Mouse (Mus musculus): ENCODE results near the gene Intu. TPM values are rescaled to one million over a fixed set of nuclear protein-coding genes. Genes with fewer than 3 reads are reported as not detected.

Intu gene
- total RNA-seq, 1 experiment, result 5.2 TPM

DNA sequence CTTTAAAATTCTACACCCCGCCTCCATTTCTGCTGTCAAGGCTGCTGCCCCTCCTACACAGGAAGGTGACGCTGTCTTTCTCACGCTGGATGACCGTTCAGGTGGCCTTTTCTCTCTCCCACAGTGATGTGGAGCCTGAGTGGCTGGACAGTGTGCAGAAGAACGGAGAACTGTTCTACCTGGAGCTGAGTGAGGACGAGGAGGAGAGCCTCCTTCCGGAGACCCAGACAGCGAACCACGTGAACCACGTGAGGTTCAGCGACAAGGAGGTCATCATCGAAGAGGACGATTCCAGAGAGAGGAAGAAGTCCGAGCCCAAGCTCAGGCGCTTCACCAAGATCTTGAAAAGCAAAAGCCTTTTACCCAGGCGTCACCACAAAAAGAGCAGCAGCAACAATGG, 122.5 kb downstream of the Intu start:
- Histone ChIP-seq H3K36me3 (ENCODE audit: control insufficient read depth, insufficient read depth, low read length, poor library complexity, severe bottlenecking) (peaks cover 7% of the 10 kb centered on the region; the same call in 1 of the 2 replicates), H3K9me3 (ENCODE audit: control insufficient read depth, insufficient read depth, low read depth, low read length) (no peaks in the 10 kb centered on the region), H3K27ac (ENCODE audit: insufficient read depth, low read depth, low read length, poor library complexity, severe bottlenecking) (no peak overlapping the region), H3K4me1 (ENCODE audit: control insufficient read depth in 2 of 2, insufficient read depth in 2 of 2, low read length in 2 of 2, poor library complexity in 1 of 2) (no peaks in the 10 kb centered on the region), H3K9ac (ENCODE audit: insufficient read depth, low read depth, low read length, poor library complexity, severe bottlenecking) (no peak overlapping the region), H3K4me3 (ENCODE audit: insufficient read depth in 1 of 2, low read depth in 1 of 2, low read length in 2 of 2, poor library complexity in 1 of 2, severe bottlenecking in 1 of 2) (no peak overlapping the region)
- no peak for TF ChIP-seq CHD2 (IDR thresholded peaks at IDR 0.05; ENCODE audit: low read depth, low read length)
- DNase-seq (ENCODE audit: low read depth, low spot score), result no peak
- in situ Hi-C loops (cut with MboI; ENCODE audit: low sequenced_read_pairs in 2 of 2, unreplicated experiment in 2 of 2), result no loop called here

DNA sequence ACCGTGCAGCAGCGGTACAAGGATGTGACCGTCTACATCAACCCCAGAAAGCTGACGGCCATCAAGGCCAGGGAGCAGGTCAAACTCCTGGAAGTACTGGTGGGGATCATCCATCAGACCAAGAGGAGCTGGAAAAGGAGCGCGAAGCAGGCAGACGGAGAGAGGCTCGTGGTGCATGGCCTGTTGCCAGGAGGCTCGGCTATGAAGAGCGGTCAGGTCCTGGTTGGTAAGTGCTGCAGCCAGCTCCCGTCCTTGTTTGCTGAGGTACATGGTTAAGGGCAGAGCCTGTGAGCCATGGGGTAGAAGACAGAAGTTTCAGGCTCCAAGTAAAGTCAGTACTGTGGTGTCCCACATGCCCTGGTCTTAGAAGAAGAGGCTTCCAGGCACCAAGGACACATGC, 122.9 kb downstream of the Intu start:
- in situ Hi-C loops (cut with MboI; ENCODE audit: low sequenced_read_pairs in 2 of 2, unreplicated experiment in 2 of 2), result no loop called here
- Histone ChIP-seq H3K9me3 (ENCODE audit: control insufficient read depth, insufficient read depth, low read depth, low read length) (no peaks in the 10 kb centered on the region), H3K4me1 (ENCODE audit: control insufficient read depth in 2 of 2, insufficient read depth in 2 of 2, low read length in 2 of 2, poor library complexity in 1 of 2) (no peaks in the 10 kb centered on the region), H3K27ac (ENCODE audit: insufficient read depth, low read depth, low read length, poor library complexity, severe bottlenecking) (no peak overlapping the region), H3K4me3 (ENCODE audit: insufficient read depth in 1 of 2, low read depth in 1 of 2, low read length in 2 of 2, poor library complexity in 1 of 2, severe bottlenecking in 1 of 2) (no peak overlapping the region), H3K9ac (ENCODE audit: insufficient read depth, low read depth, low read length, poor library complexity, severe bottlenecking) (no peak overlapping the region), H3K36me3 (ENCODE audit: control insufficient read depth, insufficient read depth, low read length, poor library complexity, severe bottlenecking) (peaks cover 7% of the 10 kb centered on the region; the same call in 1 of the 2 replicates)
- no peak for TF ChIP-seq CHD2 (IDR thresholded peaks at IDR 0.05; ENCODE audit: low read depth, low read length)
- no peak for TF ChIP-seq ZNF384 (IDR thresholded peaks at IDR 0.05; ENCODE audit: low read depth, low read length)
- no peak for TF ChIP-seq HCFC1 (IDR thresholded peaks at IDR 0.05; ENCODE audit: borderline replicate concordance, insufficient read depth, low read length)
- no peak for TF ChIP-seq ZC3H11A (IDR thresholded peaks at IDR 0.05; ENCODE audit: borderline replicate concordance, low read depth, low read length)
- no peak for DNase-seq (ENCODE audit: low read depth, low spot score)

DNA sequence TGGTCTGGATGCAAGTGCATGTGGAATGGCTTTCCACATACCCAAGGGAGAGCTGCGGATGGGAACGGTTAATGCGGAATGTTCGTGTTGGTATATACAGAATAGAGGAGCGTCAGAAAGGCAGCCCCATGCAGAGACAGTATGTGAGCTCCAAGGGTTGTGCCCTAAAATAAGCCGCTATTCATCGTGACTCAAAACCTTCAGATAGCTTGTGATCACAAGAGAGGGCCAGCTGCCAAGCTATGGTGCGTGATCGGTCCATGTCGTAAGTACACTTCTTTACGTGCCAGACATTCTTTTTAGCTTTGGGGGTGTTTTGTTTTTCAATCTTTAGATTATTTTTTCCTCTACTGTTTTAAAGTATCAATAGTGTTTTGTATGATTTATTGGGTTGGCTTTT, 124.5 kb downstream of the Intu start:
- no peak for DNase-seq (ENCODE audit: low read depth, low spot score)
- in situ Hi-C loops (cut with MboI; ENCODE audit: low sequenced_read_pairs in 2 of 2, unreplicated experiment in 2 of 2), result no loop called here

GRCm38 (mm10) chr3:40656339-40656738, 125.3 kb downstream of the Intu start:
- no peaks in the 10 kb centered on the region for H3K9me3 ChIP-seq (ENCODE audit: control insufficient read depth, insufficient read depth, low read depth, low read length)
- in situ Hi-C loops (cut with MboI; ENCODE audit: low sequenced_read_pairs in 2 of 2, unreplicated experiment in 2 of 2), result no loop called here
- H3K4me3 ChIP-seq (ENCODE audit: insufficient read depth in 1 of 2, low read depth in 1 of 2, low read length in 2 of 2, poor library complexity in 1 of 2, severe bottlenecking in 1 of 2), result no peak overlapping the region
- no peak overlapping the region for H3K9ac ChIP-seq (ENCODE audit: insufficient read depth, low read depth, low read length, poor library complexity, severe bottlenecking)
- DNase-seq (ENCODE audit: low read depth, low spot score), result no peak
- peaks cover 7% of the 10 kb centered on the region; the same call in 1 of the 2 replicates for H3K36me3 ChIP-seq (ENCODE audit: control insufficient read depth, insufficient read depth, low read length, poor library complexity, severe bottlenecking)
- H3K4me1 ChIP-seq (ENCODE audit: control insufficient read depth in 2 of 2, insufficient read depth in 2 of 2, low read length in 2 of 2, poor library complexity in 1 of 2), result no peaks in the 10 kb centered on the region
- no peak overlapping the region for H3K27ac ChIP-seq (ENCODE audit: insufficient read depth, low read depth, low read length, poor library complexity, severe bottlenecking)
- TF ChIP-seq ZC3H11A (IDR thresholded peaks at IDR 0.05; ENCODE audit: borderline replicate concordance, low read depth, low read length), result no peak
- no peak for TF ChIP-seq ZNF384 (IDR thresholded peaks at IDR 0.05; ENCODE audit: low read depth, low read length)
- TF ChIP-seq MAFK (IDR thresholded peaks at IDR 0.05; ENCODE audit: insufficient read depth, low read depth, low read length), result no peak
- no peak for TF ChIP-seq HCFC1 (IDR thresholded peaks at IDR 0.05; ENCODE audit: borderline replicate concordance, insufficient read depth, low read length)
- TF ChIP-seq CHD2 (IDR thresholded peaks at IDR 0.05; ENCODE audit: low read depth, low read length), result no peak

More for the DNA sequence above, 124.5 kb downstream of the Intu start:
- Histone ChIP-seq H3K27ac (ENCODE audit: insufficient read depth, low read depth, low read length, poor library complexity, severe bottlenecking) (no peak overlapping the region), H3K4me3 (ENCODE audit: insufficient read depth in 1 of 2, low read depth in 1 of 2, low read length in 2 of 2, poor library complexity in 1 of 2, severe bottlenecking in 1 of 2) (no peak overlapping the region), H3K9me3 (ENCODE audit: control insufficient read depth, insufficient read depth, low read depth, low read length) (no peaks in the 10 kb centered on the region), H3K4me1 (ENCODE audit: control insufficient read depth in 2 of 2, insufficient read depth in 2 of 2, low read length in 2 of 2, poor library complexity in 1 of 2) (no peaks in the 10 kb centered on the region), H3K36me3 (ENCODE audit: control insufficient read depth, insufficient read depth, low read length, poor library complexity, severe bottlenecking) (peaks cover 7% of the 10 kb centered on the region; the same call in 1 of the 2 replicates), H3K9ac (ENCODE audit: insufficient read depth, low read depth, low read length, poor library complexity, severe bottlenecking) (no peak overlapping the region)
- TF ChIP-seq ZC3H11A (IDR thresholded peaks at IDR 0.05; ENCODE audit: borderline replicate concordance, low read depth, low read length) (no peak), CHD2 (IDR thresholded peaks at IDR 0.05; ENCODE audit: low read depth, low read length) (no peak), MAFK (IDR thresholded peaks at IDR 0.05; ENCODE audit: insufficient read depth, low read depth, low read length) (no peak), HCFC1 (IDR thresholded peaks at IDR 0.05; ENCODE audit: borderline replicate concordance, insufficient read depth, low read length) (no peak), ZNF384 (IDR thresholded peaks at IDR 0.05; ENCODE audit: low read depth, low read length) (no peak)

- no peak overlapping the region for H3K4me3 ChIP-seq (ENCODE audit: insufficient read depth in 1 of 2, low read depth in 1 of 2, low read length in 2 of 2, poor library complexity in 1 of 2, severe bottlenecking in 1 of 2)
- in situ Hi-C loops (cut with MboI; ENCODE audit: low sequenced_read_pairs in 2 of 2, unreplicated experiment in 2 of 2), result no loop called here
Observed at GRCm38 (mm10) chr3:40660231-40660630, 129.1 kb downstream of the Intu start.

More at GRCm38 (mm10) chr3:40660231-40660630, 129.1 kb downstream of the Intu start:
- Histone ChIP-seq H3K9ac (ENCODE audit: insufficient read depth, low read depth, low read length, poor library complexity, severe bottlenecking) (no peak overlapping the region), H3K4me1 (ENCODE audit: control insufficient read depth in 2 of 2, insufficient read depth in 2 of 2, low read length in 2 of 2, poor library complexity in 1 of 2) (no peaks in the 10 kb centered on the region), H3K9me3 (ENCODE audit: control insufficient read depth, insufficient read depth, low read depth, low read length) (no peaks in the 10 kb centered on the region), H3K36me3 (ENCODE audit: control insufficient read depth, insufficient read depth, low read length, poor library complexity, severe bottlenecking) (no peaks in the 10 kb centered on the region), H3K27ac (ENCODE audit: insufficient read depth, low read depth, low read length, poor library complexity, severe bottlenecking) (no peak overlapping the region)
- TF ChIP-seq HCFC1 (IDR thresholded peaks at IDR 0.05; ENCODE audit: borderline replicate concordance, insufficient read depth, low read length), result no peak
- TF ChIP-seq CHD2 (IDR thresholded peaks at IDR 0.05; ENCODE audit: low read depth, low read length), result no peak
- no peak for TF ChIP-seq MAFK (IDR thresholded peaks at IDR 0.05; ENCODE audit: insufficient read depth, low read depth, low read length)
- no peak for TF ChIP-seq ZNF384 (IDR thresholded peaks at IDR 0.05; ENCODE audit: low read depth, low read length)
- TF ChIP-seq ZC3H11A (IDR thresholded peaks at IDR 0.05; ENCODE audit: borderline replicate concordance, low read depth, low read length), result no peak
- no peak for DNase-seq (ENCODE audit: low read depth, low spot score)

Data from ES-E14 (cell line).